Mouse (Mus musculus) limb, embryonic 14.5 days (tissue): ENCODE measurements around the gene Ccser1. TPM values are rescaled to one million over a fixed set of nuclear protein-coding genes. Genes with fewer than 3 reads are reported as not detected.

ENCODE experiments used
- ATAC-seq: fragments of 200-750 bp; cut with Nextera tagmentation; 2 replicates; pipeline ENCODE4 v1.8.0; 2017; ENCODE audit warnings: low read depth, moderate number of reproducible peaks, moderate TSS enrichment; ENCODE audit not compliant: low FRiP score
- DNase-seq: peaks from one replicate; pipeline ENCODE4 v3.0.0-alpha.2; 2015; ENCODE audit warnings: low spot score
- H3K27ac ChIP-seq: fragments of 300-500 bp; sonication (generic); replicated peaks from 2 replicates; pipeline ENCODE4 v1.5.1; 2014; ENCODE audit warnings: low read depth, mild to moderate bottlenecking, low read length, moderate library complexity, mixed read lengths
- H3K27me3 ChIP-seq: fragments of 300-500 bp; sonication (generic); 2 replicates; pipeline ENCODE4 v1.6.1; 2014; ENCODE audit warnings: low read length, mixed read lengths; ENCODE audit not compliant: control insufficient read depth, insufficient read depth
- H3K36me3 ChIP-seq: fragments of 300-500 bp; sonication (generic); 2 replicates; pipeline ENCODE4 v1.6.1; 2014; ENCODE audit warnings: mild to moderate bottlenecking, low read length, moderate library complexity, mixed read lengths; ENCODE audit not compliant: control insufficient read depth, insufficient read depth
- H3K4me1 ChIP-seq: fragments of 300-500 bp; sonication (generic); 2 replicates; pipeline ENCODE4 v1.6.1; 2014; ENCODE audit warnings: antibody characterized with exemption, low read length, mixed read lengths; ENCODE audit not compliant: control insufficient read depth, insufficient read depth
- H3K4me2 ChIP-seq: fragments of 300-500 bp; sonication (generic); replicated peaks from 2 replicates; pipeline ENCODE4 v1.6.1; 2014; ENCODE audit warnings: low read depth, mild to moderate bottlenecking, low read length, moderate library complexity; ENCODE audit not compliant: severe bottlenecking
- H3K4me3 ChIP-seq: fragments of 300-500 bp; sonication (generic); replicated peaks from 2 replicates; pipeline ENCODE4 v1.5.1; 2014; ENCODE audit warnings: low read length
- H3K9ac ChIP-seq: fragments of 300-500 bp; sonication (generic); 2 replicates; pipeline ENCODE4 v1.6.1; 2014; ENCODE audit warnings: mild to moderate bottlenecking, low read depth, low read length, moderate library complexity; ENCODE audit not compliant: severe bottlenecking
- H3K9me3 ChIP-seq: fragments of 300-500 bp; sonication (generic); 2 replicates; pipeline ENCODE4 v1.6.1; 2016; ENCODE audit warnings: low read length; ENCODE audit not compliant: control insufficient read depth
- POLR2A ChIP-seq: fragments of 200-500 bp; IDR thresholded peaks from 2 replicates; pipeline ENCODE4 v1.8.0; 2012; ENCODE audit warnings: inconsistent platforms, mild to moderate bottlenecking, moderate library complexity, borderline replicate concordance; ENCODE audit not compliant: insufficient read depth, insufficient read length; ENCODE audit errors: extremely low read depth
- WGBS: fragments of 180-500 bp; shearing (Covaris S2); extraction: QIAGEN DNeasy Blood & Tissue Kit; methylation state at CpG from one replicate; pipeline ENCODE4 v1.1.7; 2014; 5-methylcytosine and 5-hydroxymethylcytosine counted together
- polyA plus RNA-seq, 2 experiments: library from polyadenylated mRNA; depleted of rRNA in 1 of 2; stranded (reverse) in 1 of 2; unstranded in 1 of 2; fragments of >200 nt; fragmentation: Nextera tagmentation in 1 of 2; extraction: Ambion mirVana in 1 of 2; gene quantifications; 2 replicates each; pipeline versions ENCODE4 v1.2.1 to v1.2.3; 2012 to 2014

Gene Ccser1
- polyA plus RNA-seq, 2 experiments: 5.9 to 6.6 TPM

DNA sequence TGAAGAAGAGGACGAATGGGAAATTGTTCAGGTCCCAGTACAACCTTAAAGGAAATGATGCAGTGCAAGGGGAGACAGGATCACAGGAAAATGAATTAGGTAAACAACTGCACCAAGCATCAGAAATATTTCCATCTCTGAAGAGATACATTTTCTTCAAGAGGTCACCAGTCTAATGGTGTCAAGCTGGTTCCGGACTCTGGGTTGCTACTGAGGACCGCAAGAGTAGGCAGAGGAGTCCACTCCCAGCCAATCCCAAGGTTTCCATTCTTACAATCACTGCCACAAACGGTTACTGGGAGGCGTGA is 529 bp upstream of the Ccser1 start:
- peak overlapping the region; percentile 92 for H3K4me2 ChIP-seq
- ATAC-seq (no peak; the same call in 1 of the 2 replicates), DNase-seq (no peak)
- 4% methylated on average over 5 of the region's 5 CpGs for WGBS
- H3K9ac ChIP-seq: peak overlapping the region; percentile 76
- no peak for TF ChIP-seq POLR2A
- H3K4me3 ChIP-seq: peak overlapping the region; percentile 79
- no peaks in the 10 kb centered on the region for H3K4me1 ChIP-seq
- H3K27me3 ChIP-seq: peaks cover 4% of the 10 kb centered on the region; the same call in 1 of the 2 replicates
- H3K27ac ChIP-seq: peak overlapping the region; percentile 65; the same call in 1 of the 2 replicates
- no peaks in the 10 kb centered on the region for H3K36me3 ChIP-seq
- H3K9me3 ChIP-seq: no peaks in the 10 kb centered on the region

DNA sequence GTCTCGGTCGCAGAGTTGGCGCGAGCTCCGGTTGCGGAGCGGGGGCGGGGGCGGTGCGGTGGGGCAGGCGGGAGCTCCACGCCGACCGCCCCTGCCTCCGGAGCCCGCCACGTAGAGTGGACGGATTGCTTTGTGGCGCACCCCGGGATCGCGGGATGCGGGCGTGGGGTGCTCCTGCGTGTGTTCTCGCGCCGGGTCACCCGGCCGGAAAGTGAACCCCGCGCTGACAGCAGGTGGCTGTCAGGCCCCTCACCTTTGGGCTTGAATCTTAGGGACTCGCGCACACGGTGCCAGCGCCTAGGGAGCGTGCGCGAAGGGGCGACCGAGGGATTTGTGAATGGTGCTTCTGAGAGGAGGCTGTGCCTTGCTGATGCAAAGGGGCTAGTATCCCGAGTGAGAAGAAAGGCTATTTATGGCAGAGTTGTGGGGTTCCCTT is 650 bp downstream of the Ccser1 start:
- peaks cover 4% of the 10 kb centered on the region; the same call in 1 of the 2 replicates for H3K27me3 ChIP-seq
- no peaks in the 10 kb centered on the region for H3K9me3 ChIP-seq
- H3K4me2 ChIP-seq: peak overlapping the region; percentile 92
- WGBS: 2% methylated on average over 29 of the region's 42 CpGs
- DNase-seq (no peak), ATAC-seq (peak; percentile 42)
- no peak for TF ChIP-seq POLR2A
- H3K4me1 ChIP-seq: no peaks in the 10 kb centered on the region
- H3K9ac ChIP-seq: peak overlapping the region; percentile 76
- H3K27ac ChIP-seq: peak overlapping the region; percentile 65; the same call in 1 of the 2 replicates
- H3K4me3 ChIP-seq: peak overlapping the region; percentile 79
- H3K36me3 ChIP-seq: no peaks in the 10 kb centered on the region

DNA sequence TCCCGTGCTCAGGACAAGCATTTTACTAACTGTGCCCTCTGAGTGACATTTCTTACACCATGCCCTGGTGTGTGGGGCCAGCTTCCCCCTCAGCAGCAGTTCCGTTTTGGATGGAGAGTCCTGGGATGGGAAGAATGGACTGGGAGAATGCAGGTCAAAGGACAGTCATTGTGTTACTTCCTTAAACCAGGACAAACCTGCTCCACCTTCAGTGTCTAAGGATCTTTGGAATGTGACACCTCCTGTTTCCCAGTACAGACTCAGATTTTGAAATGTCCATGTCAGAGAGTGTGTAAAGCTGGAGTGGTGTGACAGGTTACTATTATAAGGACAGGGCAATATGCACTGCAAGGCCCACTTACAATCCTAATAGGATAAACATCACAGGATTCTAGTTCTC is 8.9 kb downstream of the Ccser1 start:
- 0 out of 2 replicates have a peak, but pooled peaks cover 3% of the 10 kb centered on the region for H3K27me3 ChIP-seq
- ATAC-seq (no peak), DNase-seq (no peak)
- WGBS: 49% methylated on average over 2 of the region's 2 CpGs
- no peak overlapping the region for H3K4me3 ChIP-seq
- H3K4me2 ChIP-seq: no peak overlapping the region
- H3K9ac ChIP-seq: no peak overlapping the region
- H3K9me3 ChIP-seq: no peaks in the 10 kb centered on the region
- no peak overlapping the region for H3K27ac ChIP-seq
- TF ChIP-seq POLR2A: no peak
- H3K36me3 ChIP-seq: no peaks in the 10 kb centered on the region
- peaks cover 22% of the 10 kb centered on the region for H3K4me1 ChIP-seq

DNA sequence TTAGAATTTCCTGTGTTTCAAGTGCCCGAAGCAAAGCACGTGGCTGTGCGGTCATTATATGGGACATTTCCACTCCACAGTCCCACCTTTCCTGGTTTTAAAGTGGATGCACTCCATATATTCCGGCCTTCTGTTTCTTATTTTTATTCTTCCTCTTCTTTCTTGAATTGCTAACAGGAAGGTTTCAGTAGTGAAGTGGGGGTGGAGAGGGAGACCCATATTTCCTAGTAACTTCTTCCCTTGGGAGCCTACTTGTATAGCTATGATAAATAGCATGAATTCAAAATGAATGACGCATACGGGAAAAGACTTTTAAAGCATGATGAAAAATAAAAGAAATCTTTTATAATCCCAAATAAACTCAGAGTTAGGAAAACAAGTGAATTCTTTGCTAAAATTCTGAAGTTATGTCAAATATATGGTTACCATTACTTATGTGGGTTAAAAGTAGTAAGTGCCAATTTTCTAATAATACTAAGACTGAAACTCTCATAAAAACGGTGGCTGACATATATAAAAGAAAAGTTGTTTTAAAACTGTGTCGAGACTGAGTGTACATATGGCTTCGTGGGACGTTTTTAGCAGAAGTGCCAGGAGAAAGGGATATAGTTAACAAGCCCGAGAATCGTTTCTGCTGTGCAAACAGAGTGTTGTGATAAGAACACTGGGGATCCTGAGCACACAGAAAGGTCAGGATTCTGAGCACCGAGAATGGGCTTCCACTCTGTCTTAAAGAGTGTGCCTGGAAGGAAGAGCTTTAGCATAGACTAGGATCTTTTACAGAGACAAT is 11.7 kb downstream of the Ccser1 start:
- H3K36me3 ChIP-seq: no peaks in the 10 kb centered on the region
- no peak for ATAC-seq
- peaks cover 19% of the 10 kb centered on the region for H3K4me1 ChIP-seq
- H3K9me3 ChIP-seq: no peaks in the 10 kb centered on the region
- WGBS: 29% methylated on average over 13 of the region's 13 CpGs
- H3K27me3 ChIP-seq: 0 out of 2 replicates have a peak, but pooled peaks cover 3% of the 10 kb centered on the region
- no peak overlapping the region for H3K4me2 ChIP-seq
- DNase-seq: no peak
- no peak overlapping the region for H3K27ac ChIP-seq
- no peak overlapping the region for H3K9ac ChIP-seq
- no peak for TF ChIP-seq POLR2A
- no peak overlapping the region for H3K4me3 ChIP-seq

GRCm38 (mm10) chr6:61203344-61203743 is 23.2 kb downstream of the Ccser1 start:
- no peaks in the 10 kb centered on the region for H3K9me3 ChIP-seq
- DNase-seq (no peak), ATAC-seq (no peak)
- TF ChIP-seq POLR2A: no peak
- H3K36me3 ChIP-seq: no peaks in the 10 kb centered on the region
- no peak overlapping the region for H3K4me3 ChIP-seq
- no peak overlapping the region for H3K27ac ChIP-seq
- no peak overlapping the region for H3K9ac ChIP-seq
- no peaks in the 10 kb centered on the region for H3K4me1 ChIP-seq
- no peak overlapping the region for H3K4me2 ChIP-seq
- H3K27me3 ChIP-seq: no peaks in the 10 kb centered on the region
- WGBS: 26% methylated on average over 1 of the region's 1 CpGs

GRCm38 (mm10) chr6:61206042-61206441 is 25.9 kb downstream of the Ccser1 start:
- DNase-seq: no peak
- H3K9ac ChIP-seq: no peak overlapping the region
- no peak overlapping the region for H3K27ac ChIP-seq
- ATAC-seq: no peak
- no peak for TF ChIP-seq POLR2A
- WGBS: 42% methylated on average over 1 of the region's 1 CpGs
- H3K27me3 ChIP-seq: no peaks in the 10 kb centered on the region
- no peaks in the 10 kb centered on the region for H3K9me3 ChIP-seq
- no peak overlapping the region for H3K4me2 ChIP-seq
- no peaks in the 10 kb centered on the region for H3K36me3 ChIP-seq
- H3K4me3 ChIP-seq: no peak overlapping the region
- no peaks in the 10 kb centered on the region for H3K4me1 ChIP-seq
